Mouse (Mus musculus): ENCODE measurements around the gene Gm43518. TPM values are rescaled to one million over a fixed set of nuclear protein-coding genes. Genes with fewer than 3 reads are reported as not detected.

The Gm43518 gene
- 1.7 TPM in 1 of 2 replicates, not detected in the other for total RNA-seq (2021)
- long read RNA-seq, experiment 1 = 0 reads
- long read RNA-seq, experiment 2 = 0 reads

GRCm38 (mm10) chr5:123927118-123927517, at the start of gene Gm43518:
Gene Gm43518, plus strand, starts transcription at chr5:123927418.
- DNase-seq = no peak

GRCm38 (mm10) chr5:123878056-123878455, 49.2 kb upstream of the Gm43518 start:
- no peak for DNase-seq

- peak; percentile 54 for DNase-seq
Measured at GRCm38 (mm10) chr5:123879928-123880327, 47.3 kb upstream of the Gm43518 start, which contains the start of gene Hcar1. Gene Hcar1, minus strand, starts transcription at chr5:123880020.

GRCm38 (mm10) chr5:123880778-123881177, 46.4 kb upstream of the Gm43518 start:
- DNase-seq = no peak

- DNase-seq = no peak
Measured at GRCm38 (mm10) chr5:123883891-123884290, 43.3 kb upstream of the Gm43518 start.

GRCm38 (mm10) chr5:123884332-123884731, 42.9 kb upstream of the Gm43518 start:
- no peak for DNase-seq

- no peak for DNase-seq
Measured at GRCm38 (mm10) chr5:123886365-123886764, 40.9 kb upstream of the Gm43518 start.

- no peak for DNase-seq
Measured at GRCm38 (mm10) chr5:123890312-123890711, 36.9 kb upstream of the Gm43518 start.

GRCm38 (mm10) chr5:123890987-123891386, 36.2 kb upstream of the Gm43518 start:
- DNase-seq = no peak

GRCm38 (mm10) chr5:123891669-123892068, 35.5 kb upstream of the Gm43518 start:
- DNase-seq = peak; percentile 67

- DNase-seq = no peak
Measured at GRCm38 (mm10) chr5:123893520-123893919, 33.7 kb upstream of the Gm43518 start.

GRCm38 (mm10) chr5:123896395-123896794, 30.8 kb upstream of the Gm43518 start:
- DNase-seq = no peak

GRCm38 (mm10) chr5:123897352-123897751, 29.9 kb upstream of the Gm43518 start:
- DNase-seq = no peak

- no peak for DNase-seq
Measured at GRCm38 (mm10) chr5:123904059-123904672, 23.1 kb upstream of the Gm43518 start.

GRCm38 (mm10) chr5:123906146-123906975, 20.9 kb upstream of the Gm43518 start:
- DNase-seq = no peak

GRCm38 (mm10) chr5:123906976-123907630, 20.1 kb upstream of the Gm43518 start, which contains the start of gene Denr:
Gene Denr, plus strand, starts transcription at chr5:123907175.
- DNase-seq = peak; percentile 100

GRCm38 (mm10) chr5:123907631-123907977, 19.6 kb upstream of the Gm43518 start:
- DNase-seq = no peak

- DNase-seq = peak; percentile 57
Measured at GRCm38 (mm10) chr5:123914852-123915251, 12.4 kb upstream of the Gm43518 start.

GRCm38 (mm10) chr5:123922112-123922511, 5.1 kb upstream of the Gm43518 start:
- no peak for DNase-seq

GRCm38 (mm10) chr5:123930508-123930989, 3.3 kb downstream of the Gm43518 start, which contains the start of gene Ccdc62:
Gene Ccdc62, plus strand, starts transcription at chr5:123930679.
- peak; percentile 97 for DNase-seq

- no peak for DNase-seq
Measured at GRCm38 (mm10) chr5:123931131-123931530, 3.9 kb downstream of the Gm43518 start.

- no peak for DNase-seq
Measured at GRCm38 (mm10) chr5:123932927-123933326, 5.7 kb downstream of the Gm43518 start.

- no peak for DNase-seq
Measured at GRCm38 (mm10) chr5:123933556-123933955, 6.3 kb downstream of the Gm43518 start.

Data from adrenal gland, postnatal 14 days (tissue).